Mouse (Mus musculus) right cerebral cortex, postnatal 25 days (tissue): ENCODE data around the gene Slc2a4.
"Not testable (repeated sequence)": the region's sequence is repeated elsewhere in the genome, so short reads cannot be mapped to it uniquely, and the experiment has no call there.

ENCODE experiments used
- DNase-seq: peaks from one replicate; pipeline ENCODE4 v3.0.0; 2022

The Slc2a4 gene

DNA sequence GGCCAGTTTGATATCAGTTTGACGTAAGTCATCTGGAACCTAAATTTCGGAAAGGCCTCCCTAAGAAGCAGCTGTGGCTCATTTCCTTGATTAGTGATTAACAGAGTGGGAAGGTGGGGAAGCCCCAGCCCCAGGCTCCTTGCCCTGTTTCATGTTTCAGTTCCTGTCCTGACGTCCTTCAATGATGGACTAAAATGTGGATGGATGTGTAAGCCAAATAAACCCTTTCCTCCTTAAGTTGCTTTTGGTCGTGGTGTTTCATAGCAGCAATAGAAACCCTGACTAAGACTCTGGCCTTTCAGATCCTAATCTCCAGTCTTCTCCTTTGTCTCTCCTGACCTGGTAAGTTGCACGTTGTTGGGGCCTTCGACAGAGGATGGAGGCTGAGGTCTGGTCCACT lies 22.2 kb upstream of the Slc2a4 start:
- DNase-seq = no peak

GRCm38 (mm10) chr11:69968793-69969192 lies 20.8 kb upstream of the Slc2a4 start:
- no peak for DNase-seq

DNA sequence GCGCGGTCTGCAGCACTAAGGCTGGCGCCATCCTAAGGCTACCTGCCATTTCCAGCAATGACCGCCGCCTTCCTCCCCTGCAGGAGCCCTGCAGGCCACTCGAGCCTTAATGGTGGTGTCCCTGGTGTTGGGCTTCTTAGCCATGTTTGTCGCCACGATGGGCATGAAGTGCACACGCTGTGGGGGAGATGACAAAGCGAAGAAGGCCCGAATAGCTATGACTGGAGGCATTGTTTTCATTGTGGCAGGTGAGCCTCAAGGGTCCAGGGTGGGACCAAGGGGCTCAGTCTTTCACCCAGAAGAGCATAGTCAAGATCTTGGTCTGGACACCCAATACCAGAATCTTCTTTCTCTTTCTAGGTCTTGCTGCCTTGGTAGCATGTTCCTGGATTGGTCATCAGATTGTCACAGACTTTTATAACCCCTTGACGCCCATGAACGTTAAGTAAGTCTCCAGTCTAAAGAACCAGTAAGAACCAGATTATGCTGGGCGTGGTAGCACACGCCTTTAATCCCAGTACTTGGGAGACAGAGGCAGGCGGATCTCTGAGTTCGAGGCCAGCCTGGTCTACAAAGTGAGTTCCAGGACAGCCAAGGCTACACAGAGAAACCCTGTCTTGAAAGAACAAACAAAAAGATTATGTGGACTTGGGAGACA lies 19.0 kb upstream of the Slc2a4 start:
- DNase-seq = no peak

DNA sequence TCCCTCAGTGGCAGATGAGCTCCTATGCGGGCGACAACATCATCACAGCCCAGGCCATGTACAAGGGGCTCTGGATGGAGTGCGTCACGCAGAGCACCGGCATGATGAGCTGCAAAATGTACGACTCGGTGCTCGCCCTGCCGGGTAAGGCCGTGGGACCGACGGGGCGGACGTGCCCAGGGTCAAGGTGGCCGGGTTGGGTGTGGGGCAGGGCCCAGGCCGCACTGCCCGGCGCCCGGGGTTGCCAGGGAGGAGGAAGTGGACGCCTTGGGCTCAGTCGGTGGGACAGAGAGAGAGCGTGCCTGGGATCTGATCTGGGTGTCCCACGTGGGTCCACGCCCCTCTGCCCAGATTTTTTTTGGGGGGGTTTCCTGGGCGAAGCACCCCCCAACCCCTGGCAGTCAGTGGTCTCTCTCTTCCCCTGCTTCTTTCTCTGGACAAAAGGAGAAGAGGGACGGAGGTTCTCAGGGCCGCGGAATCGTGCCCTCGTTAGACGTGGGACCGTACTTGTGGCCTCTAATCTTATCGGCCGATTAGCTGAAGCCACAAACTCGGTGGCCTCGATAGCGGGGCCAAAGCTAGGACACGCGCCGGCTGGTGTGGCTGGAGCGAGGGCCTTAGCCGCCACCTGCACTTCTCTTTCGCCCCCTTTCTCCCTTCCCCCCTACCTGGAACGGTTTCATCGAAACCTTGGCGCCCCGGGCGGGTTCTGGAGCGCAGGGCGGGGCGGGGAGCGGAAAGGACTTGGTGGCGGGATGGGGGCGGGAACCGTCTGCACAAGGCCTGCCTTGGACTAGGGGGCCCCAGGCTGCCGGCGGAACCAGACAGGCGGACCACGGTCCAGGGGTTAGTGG lies 18.2 kb upstream of the Slc2a4 start:
- DNase-seq = no peak

DNA sequence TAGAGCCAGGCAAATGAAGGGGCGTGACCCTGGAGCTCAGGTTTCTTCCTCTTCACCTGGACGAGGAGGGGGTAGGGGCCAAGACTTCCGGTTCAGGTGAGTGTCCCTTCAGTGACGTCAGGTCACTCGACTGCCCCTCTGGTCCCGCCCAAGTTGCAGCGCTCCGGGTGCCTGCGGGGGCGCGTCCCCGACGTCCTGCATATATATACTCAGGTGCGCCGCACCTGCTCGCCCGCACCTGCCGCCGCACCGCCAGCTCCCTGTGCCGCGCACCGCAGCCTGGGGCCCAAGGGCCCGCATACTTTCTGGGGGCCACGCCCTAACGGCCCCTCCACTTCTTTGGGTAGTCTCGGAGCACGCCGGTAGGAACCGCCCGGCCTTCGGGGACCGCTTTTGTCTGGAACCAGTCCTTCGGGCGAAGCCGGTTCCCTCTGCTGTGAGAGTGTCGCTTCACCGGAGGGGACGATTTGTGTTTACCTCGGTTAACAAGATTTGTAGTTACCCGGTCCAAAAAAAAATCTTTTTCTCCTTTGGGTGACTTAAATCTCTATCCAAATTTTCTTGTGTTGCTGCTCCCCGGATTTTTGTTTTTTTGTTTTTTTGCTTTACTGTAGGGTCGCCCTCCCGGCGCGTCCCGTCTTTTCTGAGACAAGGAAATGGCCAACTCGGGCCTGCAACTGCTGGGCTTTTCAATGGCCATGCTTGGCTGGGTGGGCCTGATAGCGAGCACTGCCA lies 17.4 kb upstream of the Slc2a4 start:
- DNase-seq = no peak

DNA sequence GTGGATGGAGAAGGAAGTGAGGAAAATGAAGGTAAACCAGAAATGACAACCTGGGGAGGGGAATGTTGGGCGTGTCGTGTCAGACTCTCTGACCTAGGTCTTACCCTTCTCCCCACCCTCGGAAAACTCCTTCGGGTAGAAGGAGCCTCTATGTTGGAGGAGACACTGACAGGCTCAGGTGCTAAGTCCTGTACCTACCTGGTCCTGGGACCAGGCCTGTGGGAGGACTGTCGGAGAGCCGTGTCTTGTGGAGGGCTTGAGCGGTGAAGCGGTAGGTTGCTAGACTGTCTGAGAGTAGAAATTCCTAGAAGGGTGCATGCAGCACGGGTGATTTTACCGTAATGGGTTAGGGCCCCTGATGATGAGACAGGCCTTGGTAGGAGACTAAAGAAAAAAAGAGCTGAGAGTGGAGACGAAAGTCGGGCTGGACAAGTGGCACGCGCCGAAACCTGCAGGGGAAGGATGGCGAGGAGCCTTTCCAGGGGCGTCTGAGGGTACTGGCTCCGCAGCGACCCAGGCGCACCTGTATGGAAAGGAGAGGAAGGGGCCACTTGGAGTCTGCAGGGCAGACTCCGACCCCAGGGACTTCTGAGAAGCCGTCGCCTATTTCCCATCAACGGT lies 16.8 kb upstream of the Slc2a4 start, which contains the start of gene Cldn7:
Cldn7 (plus strand) TSS at position 130 of the 621 bp plus-strand sequence.
- no peak for DNase-seq

DNA sequence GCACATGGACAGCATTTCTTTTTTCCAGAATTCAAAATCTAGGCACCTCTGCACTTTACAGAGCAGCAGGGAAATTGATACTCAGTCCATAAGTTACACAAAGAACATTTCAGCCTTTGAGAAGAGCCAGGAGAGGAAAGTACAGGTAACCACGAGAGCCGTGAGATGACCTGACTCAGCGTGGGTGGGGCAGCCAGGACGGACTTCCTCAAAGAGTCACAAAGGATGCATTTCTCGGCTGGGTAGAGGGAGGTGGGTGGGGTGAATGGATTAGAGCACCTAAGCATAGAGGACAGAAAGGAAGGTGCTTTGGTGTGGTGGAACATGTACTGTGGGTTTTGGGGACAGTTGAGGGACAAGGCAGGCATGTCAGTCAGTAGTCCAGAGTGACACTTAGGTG lies 13.9 kb upstream of the Slc2a4 start:
- no peak for DNase-seq

DNA sequence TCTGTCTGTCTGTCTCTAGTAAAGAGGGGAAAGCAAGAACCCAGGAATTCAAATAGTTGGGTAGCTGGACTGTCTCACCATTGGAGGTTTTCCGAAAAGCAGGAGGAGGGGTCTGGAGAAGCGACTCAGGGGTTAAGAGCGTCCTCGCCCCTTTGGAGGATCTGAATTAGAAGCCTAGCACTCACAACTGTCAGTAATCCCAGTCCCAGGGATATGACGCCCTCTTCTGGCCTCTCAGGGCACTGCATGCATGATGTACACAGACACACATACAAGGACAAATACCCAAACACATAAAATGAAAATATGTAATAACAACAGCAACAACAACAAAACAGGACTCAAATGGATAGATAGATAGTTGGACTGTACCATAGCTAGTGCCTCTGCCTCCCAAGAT lies 12.6 kb upstream of the Slc2a4 start:
- no peak for DNase-seq

- no peak for DNase-seq
Measured at GRCm38 (mm10) chr11:69956218-69956617, 8.2 kb upstream of the Slc2a4 start.

DNA sequence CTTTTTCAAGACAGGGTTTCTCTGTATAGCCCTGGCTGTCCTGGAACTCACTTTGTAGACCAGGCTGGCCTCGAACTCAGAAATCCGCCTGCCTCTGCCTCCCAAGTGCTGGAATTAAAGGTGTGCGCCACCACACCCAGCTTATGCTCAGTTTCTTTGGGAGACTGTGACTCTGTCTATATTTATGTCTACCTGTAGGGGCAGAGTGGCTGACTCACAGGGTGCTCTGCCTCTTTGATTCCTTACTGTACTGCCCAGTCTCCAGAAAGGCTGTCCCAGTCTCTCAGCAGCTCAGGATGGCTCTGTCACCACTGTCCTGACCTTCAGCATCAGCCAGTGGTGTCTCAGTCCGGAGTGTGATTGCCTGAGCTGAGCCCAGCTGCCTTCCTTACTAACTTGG lies 7.6 kb upstream of the Slc2a4 start:
- not testable (repeated sequence) for DNase-seq

DNA sequence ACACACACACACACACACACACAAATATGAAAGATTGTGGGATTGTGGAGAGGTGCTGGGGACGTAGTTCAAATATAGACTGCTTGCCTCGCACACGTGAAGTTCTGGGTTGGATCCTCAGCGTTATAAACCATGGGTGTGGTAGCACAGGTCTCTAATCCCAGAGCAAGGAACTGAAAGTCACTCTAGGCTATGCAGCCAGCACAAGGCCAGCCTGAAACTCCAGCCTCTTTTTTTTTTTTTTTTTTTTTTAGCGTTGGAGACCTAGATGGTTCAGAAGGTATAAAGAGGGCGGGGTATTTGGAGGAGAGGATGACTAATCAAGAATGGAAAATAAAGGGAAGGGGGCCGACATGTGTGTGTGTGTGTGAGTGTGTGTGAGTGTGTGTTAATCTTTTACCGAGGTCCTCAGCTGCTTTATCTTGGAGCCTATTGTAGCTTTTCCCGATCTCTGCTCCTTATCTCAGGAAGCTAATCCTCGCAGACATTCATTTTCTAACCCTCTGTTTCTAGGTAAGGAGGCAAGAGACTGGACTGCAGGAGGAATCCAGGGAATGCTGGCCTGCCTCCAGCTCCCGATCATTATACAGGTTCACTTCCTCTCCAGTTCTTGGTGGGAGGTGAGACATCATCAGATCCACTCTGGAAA lies 5.4 kb upstream of the Slc2a4 start:
- DNase-seq = no peak

DNA sequence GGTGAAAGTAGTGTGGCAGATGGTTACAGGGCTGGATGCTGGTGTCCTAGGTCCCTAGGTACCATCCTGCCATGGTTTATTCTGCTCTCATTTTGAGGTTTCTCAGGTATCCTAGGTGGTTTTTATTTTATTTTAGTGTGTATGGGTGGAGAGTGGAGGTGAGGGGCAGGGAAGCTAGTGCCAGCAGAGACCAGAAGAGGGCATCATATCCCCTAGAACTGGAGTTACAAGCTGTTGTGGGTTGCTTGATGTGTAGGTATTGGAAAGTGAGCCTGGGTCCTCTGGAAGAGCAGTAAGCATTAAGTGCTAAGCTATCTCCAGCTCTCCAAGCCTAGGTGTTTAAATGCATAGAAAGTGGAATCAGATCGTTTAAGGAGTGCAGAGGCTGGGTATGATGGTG lies 4.3 kb upstream of the Slc2a4 start:
- DNase-seq = no peak

- DNase-seq = no peak
Measured at GRCm38 (mm10) chr11:69950807-69951459, 2.9 kb upstream of the Slc2a4 start.

DNA sequence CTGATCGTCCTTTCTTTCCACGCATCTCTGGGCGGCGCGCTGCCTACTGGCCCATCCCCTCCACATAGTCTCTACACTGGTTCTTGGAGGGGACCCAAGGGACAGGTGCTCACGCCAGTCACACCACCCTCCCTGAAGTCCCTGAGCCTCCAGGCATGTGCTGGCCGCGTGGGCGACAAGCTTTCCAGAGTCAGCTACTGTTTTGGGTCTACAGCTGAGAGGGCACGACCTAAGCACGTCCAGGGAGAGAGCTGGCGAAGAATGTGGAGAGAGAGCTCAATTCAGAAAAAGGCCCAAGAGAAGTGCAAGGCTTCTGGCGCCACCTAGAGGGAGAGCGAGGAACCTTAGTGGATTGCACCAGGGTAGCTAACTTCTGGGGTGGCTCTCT lies 769 bp upstream of the Slc2a4 start:
- DNase-seq = peak; percentile 40

GRCm38 (mm10) chr11:69947337-69948065 lies 487 bp downstream of the Slc2a4 start:
- DNase-seq = no peak

DNA sequence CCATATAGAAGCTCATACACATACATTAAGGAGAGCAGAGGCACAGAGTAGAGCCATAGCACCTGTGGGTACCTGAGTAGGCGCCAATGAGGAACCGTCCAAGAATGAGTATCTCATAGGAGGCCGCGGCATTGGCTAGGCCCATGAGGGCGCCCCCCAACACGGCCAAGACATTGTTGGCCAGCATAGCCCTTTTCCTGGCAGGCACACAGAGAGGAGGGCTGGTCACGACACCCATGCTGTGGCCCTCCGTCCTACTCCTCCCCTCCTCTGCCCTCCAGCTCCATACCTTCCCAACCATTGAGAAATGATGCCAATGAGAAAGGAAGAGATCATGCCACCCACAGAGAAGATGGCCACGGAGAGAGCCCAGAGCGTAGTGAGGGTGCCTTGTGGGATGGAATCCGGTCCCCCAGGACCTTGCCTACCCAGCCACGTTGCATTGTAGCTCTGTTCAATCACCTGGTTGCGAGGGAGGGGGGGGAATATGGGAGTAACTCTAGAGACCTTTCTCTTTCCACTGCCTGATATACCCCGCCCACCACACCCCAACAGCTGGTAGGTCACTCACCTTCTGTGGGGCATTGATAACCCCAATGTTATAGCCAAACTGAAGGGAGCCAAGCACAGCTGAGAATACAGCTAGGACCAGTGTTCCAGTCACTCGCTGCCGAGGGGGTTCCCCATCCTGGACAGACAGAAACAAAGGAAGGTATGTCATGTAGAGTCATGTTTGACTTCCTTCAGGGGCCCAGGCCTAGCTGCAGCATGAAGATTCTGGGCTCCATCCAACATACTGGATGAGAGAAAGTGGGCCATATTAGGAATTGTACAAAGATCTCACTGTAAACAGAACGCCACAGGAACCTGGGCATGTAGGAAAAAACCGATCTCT lies 1.7 kb downstream of the Slc2a4 start:
- no peak for DNase-seq

- DNase-seq = no peak
Measured at GRCm38 (mm10) chr11:69945216-69945615, 2.8 kb downstream of the Slc2a4 start.

- DNase-seq = no peak
Measured at GRCm38 (mm10) chr11:69940962-69941361, 7.0 kb downstream of the Slc2a4 start.

- DNase-seq = no peak
Measured at GRCm38 (mm10) chr11:69939731-69940130, 8.3 kb downstream of the Slc2a4 start.

- no peak for DNase-seq
Measured at GRCm38 (mm10) chr11:69939181-69939580, 8.8 kb downstream of the Slc2a4 start.
